Mouse (Mus musculus): Measurements from ENCODE around the gene Eif4h. TPM values are rescaled to one million over a fixed set of nuclear protein-coding genes. Genes with fewer than 3 reads are reported as not detected.

The Eif4h gene
- polyA plus RNA-seq, 1 experiment from 2014 or later: 437 TPM

GRCm38 (mm10) chr5:134621099-134621640 lies 18.1 kb downstream of the Eif4h start:
- WGBS: 90% methylated on average over 16 of the region's 16 CpGs
- H3K4me2 ChIP-seq (ENCODE audit: low read length): no peak overlapping the region

GRCm38 (mm10) chr5:134620457-134620856 lies 18.8 kb downstream of the Eif4h start:
- ATAC-seq (replicated peaks; ENCODE audit: low FRiP score, low TSS enrichment, low read depth) (no peak), DNase-seq (ENCODE audit: low spot score) (no peak)
- Histone ChIP-seq H3K4me1 (replicated peaks; ENCODE audit: control insufficient read depth, insufficient read depth, low read length) (no peaks in the 10 kb centered on the region), H3K27me3 (replicated peaks; ENCODE audit: control insufficient read depth, insufficient read depth, low read length) (no peaks in the 10 kb centered on the region), H3K36me3 (ENCODE audit: control insufficient read depth, insufficient read depth, low read length) (peaks cover 80% of the 10 kb centered on the region), H3K9me3 (ENCODE audit: control insufficient read depth, low read length) (no peaks in the 10 kb centered on the region), H3K4me2 (ENCODE audit: low read length) (no peak overlapping the region), H3K9ac (ENCODE audit: low read length) (no peak overlapping the region), H3K27ac (ENCODE audit: low read depth) (no peak overlapping the region), H3K4me3 (ENCODE audit: low read depth, low read length) (no peak overlapping the region)
- 91% methylated on average over 9 of the region's 9 CpGs for WGBS

More at GRCm38 (mm10) chr5:134621099-134621640, 18.1 kb downstream of the Eif4h start:
- Histone ChIP-seq H3K9me3 (ENCODE audit: control insufficient read depth, low read length) (no peaks in the 10 kb centered on the region), H3K9ac (ENCODE audit: low read length) (no peak overlapping the region), H3K27me3 (replicated peaks; ENCODE audit: control insufficient read depth, insufficient read depth, low read length) (no peaks in the 10 kb centered on the region), H3K27ac (ENCODE audit: low read depth) (no peak overlapping the region), H3K4me1 (replicated peaks; ENCODE audit: control insufficient read depth, insufficient read depth, low read length) (no peaks in the 10 kb centered on the region), H3K36me3 (ENCODE audit: control insufficient read depth, insufficient read depth, low read length) (peaks cover 88% of the 10 kb centered on the region), H3K4me3 (ENCODE audit: low read depth, low read length) (no peak overlapping the region)
- ATAC-seq (replicated peaks; ENCODE audit: low FRiP score, low TSS enrichment, low read depth): no peak
- no peak for DNase-seq (ENCODE audit: low spot score)

GRCm38 (mm10) chr5:134617071-134617470 lies 22.2 kb downstream of the Eif4h start:
- no peak overlapping the region for H3K9ac ChIP-seq (ENCODE audit: low read length)
- no peak overlapping the region for H3K4me2 ChIP-seq (ENCODE audit: low read length)
- H3K9me3 ChIP-seq (ENCODE audit: control insufficient read depth, low read length): no peaks in the 10 kb centered on the region
- ATAC-seq (replicated peaks; ENCODE audit: low FRiP score, low TSS enrichment, low read depth): no peak
- 66% methylated on average over 3 of the region's 3 CpGs for WGBS
- no peak overlapping the region for H3K4me3 ChIP-seq (ENCODE audit: low read depth, low read length)
- H3K27me3 ChIP-seq (replicated peaks; ENCODE audit: control insufficient read depth, insufficient read depth, low read length): no peaks in the 10 kb centered on the region
- DNase-seq (ENCODE audit: low spot score): peak; percentile 69
- H3K36me3 ChIP-seq (ENCODE audit: control insufficient read depth, insufficient read depth, low read length): peaks cover 47% of the 10 kb centered on the region
- no peaks in the 10 kb centered on the region for H3K4me1 ChIP-seq (replicated peaks; ENCODE audit: control insufficient read depth, insufficient read depth, low read length)
- H3K27ac ChIP-seq (ENCODE audit: low read depth): no peak overlapping the region

- no peak overlapping the region for H3K9ac ChIP-seq (ENCODE audit: low read length)
- ATAC-seq (replicated peaks; ENCODE audit: low FRiP score, low TSS enrichment, low read depth) (no peak), DNase-seq (ENCODE audit: low spot score) (no peak)
- 73% methylated on average over 4 of the region's 4 CpGs for whole genome bisulfite sequencing
- H3K9me3 ChIP-seq (ENCODE audit: control insufficient read depth, low read length): no peaks in the 10 kb centered on the region
- no peaks in the 10 kb centered on the region for H3K4me1 ChIP-seq (replicated peaks; ENCODE audit: control insufficient read depth, insufficient read depth, low read length)
- no peak overlapping the region for H3K4me2 ChIP-seq (ENCODE audit: low read length)
- H3K27ac ChIP-seq (ENCODE audit: low read depth): no peak overlapping the region
- H3K4me3 ChIP-seq (ENCODE audit: low read depth, low read length): no peak overlapping the region
- H3K27me3 ChIP-seq (replicated peaks; ENCODE audit: control insufficient read depth, insufficient read depth, low read length): no peaks in the 10 kb centered on the region
- H3K36me3 ChIP-seq (ENCODE audit: control insufficient read depth, insufficient read depth, low read length): peaks cover 34% of the 10 kb centered on the region
Observed at GRCm38 (mm10) chr5:134615780-134616179, 23.5 kb downstream of the Eif4h start.

GRCm38 (mm10) chr5:134615380-134615779 lies 23.9 kb downstream of the Eif4h start:
- H3K27ac ChIP-seq (ENCODE audit: low read depth): no peak overlapping the region
- no peaks in the 10 kb centered on the region for H3K9me3 ChIP-seq (ENCODE audit: control insufficient read depth, low read length)
- peaks cover 30% of the 10 kb centered on the region for H3K36me3 ChIP-seq (ENCODE audit: control insufficient read depth, insufficient read depth, low read length)
- no peak for DNase-seq (ENCODE audit: low spot score)
- 77% methylated on average over 8 of the region's 8 CpGs for WGBS
- no peak overlapping the region for H3K9ac ChIP-seq (ENCODE audit: low read length)
- no peaks in the 10 kb centered on the region for H3K27me3 ChIP-seq (replicated peaks; ENCODE audit: control insufficient read depth, insufficient read depth, low read length)
- H3K4me1 ChIP-seq (replicated peaks; ENCODE audit: control insufficient read depth, insufficient read depth, low read length): no peaks in the 10 kb centered on the region
- H3K4me3 ChIP-seq (ENCODE audit: low read depth, low read length): no peak overlapping the region
- H3K4me2 ChIP-seq (ENCODE audit: low read length): no peak overlapping the region
- ATAC-seq (replicated peaks; ENCODE audit: low FRiP score, low TSS enrichment, low read depth): no peak

GRCm38 (mm10) chr5:134614802-134615201 lies 24.5 kb downstream of the Eif4h start, which contains the start of gene Lat2:
Gene Lat2, minus strand, starts transcription at chr5:134615025.
- WGBS: 85% methylated on average over 7 of the region's 7 CpGs
- no peak for DNase-seq (ENCODE audit: low spot score)
- H3K36me3 ChIP-seq (ENCODE audit: control insufficient read depth, insufficient read depth, low read length): peaks cover 24% of the 10 kb centered on the region

GRCm38 (mm10) chr5:134614296-134614695 lies 25.0 kb downstream of the Eif4h start:
- H3K36me3 ChIP-seq (ENCODE audit: control insufficient read depth, insufficient read depth, low read length): peaks cover 19% of the 10 kb centered on the region
- H3K4me2 ChIP-seq (ENCODE audit: low read length): no peak overlapping the region
- H3K9ac ChIP-seq (ENCODE audit: low read length): no peak overlapping the region
- no peaks in the 10 kb centered on the region for H3K4me1 ChIP-seq (replicated peaks; ENCODE audit: control insufficient read depth, insufficient read depth, low read length)
- H3K27ac ChIP-seq (ENCODE audit: low read depth): no peak overlapping the region
- WGBS: 87% methylated on average over 8 of the region's 8 CpGs
- H3K27me3 ChIP-seq (replicated peaks; ENCODE audit: control insufficient read depth, insufficient read depth, low read length): no peaks in the 10 kb centered on the region
- H3K4me3 ChIP-seq (ENCODE audit: low read depth, low read length): no peak overlapping the region
- no peaks in the 10 kb centered on the region for H3K9me3 ChIP-seq (ENCODE audit: control insufficient read depth, low read length)
- ATAC-seq (replicated peaks; ENCODE audit: low FRiP score, low TSS enrichment, low read depth) (no peak), DNase-seq (ENCODE audit: low spot score) (no peak)

More at GRCm38 (mm10) chr5:134614802-134615201, 24.5 kb downstream of the Eif4h start, which contains the start of gene Lat2:
- Histone ChIP-seq H3K27ac (ENCODE audit: low read depth) (no peak within 1 kb of the TSS), H3K9ac (ENCODE audit: low read length) (no peak within 1 kb of the TSS), H3K9me3 (ENCODE audit: control insufficient read depth, low read length) (no peaks in the 10 kb centered on the region), H3K4me2 (ENCODE audit: low read length) (no peak within 1 kb of the TSS), H3K27me3 (replicated peaks; ENCODE audit: control insufficient read depth, insufficient read depth, low read length) (no peaks in the 10 kb centered on the region), H3K4me3 (ENCODE audit: low read depth, low read length) (no peak within 1 kb of the TSS), H3K4me1 (replicated peaks; ENCODE audit: control insufficient read depth, insufficient read depth, low read length) (no peaks in the 10 kb centered on the region)
- no peak for ATAC-seq (replicated peaks; ENCODE audit: low FRiP score, low TSS enrichment, low read depth)

GRCm38 (mm10) chr5:134613727-134614126 lies 25.6 kb downstream of the Eif4h start:
- Histone ChIP-seq H3K27ac (ENCODE audit: low read depth) (no peak overlapping the region), H3K9ac (ENCODE audit: low read length) (no peak overlapping the region), H3K9me3 (ENCODE audit: control insufficient read depth, low read length) (no peaks in the 10 kb centered on the region), H3K4me2 (ENCODE audit: low read length) (no peak overlapping the region), H3K4me1 (replicated peaks; ENCODE audit: control insufficient read depth, insufficient read depth, low read length) (no peaks in the 10 kb centered on the region), H3K36me3 (ENCODE audit: control insufficient read depth, insufficient read depth, low read length) (peaks cover 13% of the 10 kb centered on the region), H3K27me3 (replicated peaks; ENCODE audit: control insufficient read depth, insufficient read depth, low read length) (no peaks in the 10 kb centered on the region), H3K4me3 (ENCODE audit: low read depth, low read length) (no peak overlapping the region)
- DNase-seq (ENCODE audit: low spot score) (no peak), ATAC-seq (replicated peaks; ENCODE audit: low FRiP score, low TSS enrichment, low read depth) (no peak)
- WGBS: 82% methylated on average over 9 of the region's 9 CpGs

- 53% methylated on average over 8 of the region's 8 CpGs for WGBS
- Histone ChIP-seq H3K4me2 (ENCODE audit: low read length) (no peak overlapping the region), H3K4me3 (ENCODE audit: low read depth, low read length) (no peak overlapping the region), H3K9me3 (ENCODE audit: control insufficient read depth, low read length) (no peaks in the 10 kb centered on the region), H3K4me1 (replicated peaks; ENCODE audit: control insufficient read depth, insufficient read depth, low read length) (no peaks in the 10 kb centered on the region), H3K9ac (ENCODE audit: low read length) (no peak overlapping the region), H3K36me3 (ENCODE audit: control insufficient read depth, insufficient read depth, low read length) (no peaks in the 10 kb centered on the region), H3K27ac (ENCODE audit: low read depth) (no peak overlapping the region), H3K27me3 (replicated peaks; ENCODE audit: control insufficient read depth, insufficient read depth, low read length) (no peaks in the 10 kb centered on the region)
- DNase-seq (ENCODE audit: low spot score): no peak
- ATAC-seq (replicated peaks; ENCODE audit: low FRiP score, low TSS enrichment, low read depth): peak; percentile 34
Observed at GRCm38 (mm10) chr5:134611810-134612521, 27.3 kb downstream of the Eif4h start.
